Mouse (Mus musculus) embryo, embryonic 10 days (tissue): ENCODE measurements around the gene Pxylp1.

Experiments
- DNase-seq: peaks from one replicate; pipeline ENCODE4 v3.0.0-alpha.2; 2015; ENCODE audit warnings: low spot score

The Pxylp1 gene

GRCm38 (mm10) chr9:96890756-96891155 is 1.7 kb downstream of the Pxylp1 start:
- no peak for DNase-seq

DNA sequence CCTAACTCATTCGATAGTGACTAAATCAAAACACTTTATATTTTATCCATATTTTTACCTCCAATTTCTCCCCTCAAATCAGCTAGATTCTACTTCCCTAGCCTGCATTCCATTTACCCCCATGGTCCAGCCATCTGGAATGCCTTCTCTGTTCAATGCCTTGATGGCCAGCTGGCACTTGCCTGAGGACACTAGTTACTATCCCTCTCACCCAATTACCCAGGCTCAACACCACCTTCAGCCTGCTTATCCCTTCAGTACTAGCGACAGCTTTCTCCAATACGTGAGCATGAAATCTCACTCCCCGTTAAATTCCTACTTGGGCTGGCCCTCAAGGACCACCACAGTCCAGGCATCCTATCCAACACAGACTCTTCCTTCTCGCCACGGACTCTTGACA is 2.2 kb downstream of the Pxylp1 start:
- DNase-seq: no peak

DNA sequence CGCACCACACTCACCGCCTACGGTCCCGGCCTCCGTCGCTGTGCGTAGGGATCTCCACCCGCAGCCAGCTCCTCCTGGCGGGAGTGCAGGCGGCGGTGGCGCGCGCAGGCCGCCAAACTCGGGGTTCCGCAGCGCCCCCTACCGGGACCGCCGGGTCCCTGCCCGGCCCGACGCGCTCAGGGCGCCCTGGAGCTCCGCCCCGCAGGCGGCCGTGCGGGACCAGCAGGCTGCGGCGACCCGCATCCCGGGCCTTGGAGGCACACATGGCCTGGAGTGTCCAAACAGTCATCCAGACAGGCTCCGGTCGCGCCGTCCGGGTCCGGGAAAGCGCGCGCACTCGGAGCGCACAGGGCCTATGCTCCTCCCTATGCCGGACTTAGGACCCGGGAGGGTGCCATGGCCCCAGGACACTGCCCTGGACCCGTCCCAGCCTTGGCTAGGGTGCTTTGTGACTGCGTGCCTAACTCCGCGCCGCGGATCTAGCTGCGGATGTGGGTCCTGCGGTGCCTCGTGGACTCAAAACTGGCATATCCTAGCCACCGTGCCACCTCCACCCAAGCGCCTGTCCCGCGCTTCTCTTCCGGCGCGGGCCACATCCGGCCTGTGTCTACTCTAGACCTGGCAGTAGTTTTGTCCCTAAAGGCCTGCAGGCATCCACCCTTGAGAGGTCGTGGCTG is 3.0 kb downstream of the Pxylp1 start:
- peak; percentile 79 for DNase-seq

GRCm38 (mm10) chr9:96888742-96889344 is 3.6 kb downstream of the Pxylp1 start:
- no peak for DNase-seq

DNA sequence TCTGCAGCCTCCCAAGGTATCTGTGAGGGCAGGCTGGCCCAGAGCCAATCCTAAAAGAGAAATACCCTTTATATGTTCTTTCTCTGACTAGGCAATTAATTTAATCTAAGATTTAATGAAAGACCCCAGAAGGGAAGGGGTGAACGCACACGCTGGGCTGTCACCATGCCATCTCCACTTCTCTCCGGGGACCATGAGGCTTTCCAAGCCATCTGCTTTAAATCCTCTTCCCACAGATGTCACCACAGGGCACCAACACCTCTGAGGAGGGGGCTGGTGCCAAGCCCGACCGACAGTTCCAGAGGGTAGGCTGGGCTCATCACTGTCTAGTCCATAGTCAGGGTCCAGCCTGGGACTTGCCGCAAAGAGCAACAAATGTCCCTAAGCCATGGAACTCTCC is 4.5 kb downstream of the Pxylp1 start:
- peak; percentile 42 for DNase-seq

DNA sequence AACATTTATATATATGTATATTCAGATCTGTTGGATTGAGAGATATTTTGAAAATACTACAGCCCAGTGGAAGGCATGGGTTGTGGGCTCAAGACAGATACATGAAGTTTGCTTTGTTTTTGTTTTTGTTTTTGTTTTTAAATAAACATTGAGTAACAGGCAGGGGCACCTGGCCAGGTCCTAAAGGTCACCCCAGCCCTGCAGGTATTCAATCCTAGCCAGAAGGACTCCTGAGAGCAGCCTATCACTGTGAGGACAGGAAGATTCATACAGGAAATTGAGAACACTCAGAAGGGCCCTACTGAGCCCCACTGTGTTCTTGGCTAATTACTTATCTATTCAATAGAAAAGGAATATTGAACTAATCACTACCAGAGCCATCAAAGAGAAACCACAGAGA is 5.0 kb downstream of the Pxylp1 start:
- DNase-seq: no peak

DNA sequence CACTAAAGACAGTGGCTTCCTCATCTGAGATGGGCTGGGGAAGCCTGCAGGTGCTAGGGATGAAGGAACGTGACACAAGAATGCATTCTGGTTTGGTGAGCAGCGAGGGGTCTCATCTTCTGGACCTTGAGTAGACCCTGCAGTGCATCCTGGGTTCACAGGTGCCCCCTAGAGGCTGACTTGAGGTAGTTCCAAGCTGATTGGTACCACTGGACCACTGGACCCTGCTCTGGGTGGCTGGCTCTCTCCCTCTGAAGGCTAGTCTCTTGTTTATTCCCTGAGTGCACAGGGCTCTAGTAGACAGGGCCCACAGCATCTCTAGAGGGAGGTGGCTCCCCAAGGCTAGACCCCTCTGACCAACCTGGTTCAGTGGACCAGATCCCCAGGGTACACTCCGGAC is 6.7 kb downstream of the Pxylp1 start:
- peak; percentile 63 for DNase-seq

DNA sequence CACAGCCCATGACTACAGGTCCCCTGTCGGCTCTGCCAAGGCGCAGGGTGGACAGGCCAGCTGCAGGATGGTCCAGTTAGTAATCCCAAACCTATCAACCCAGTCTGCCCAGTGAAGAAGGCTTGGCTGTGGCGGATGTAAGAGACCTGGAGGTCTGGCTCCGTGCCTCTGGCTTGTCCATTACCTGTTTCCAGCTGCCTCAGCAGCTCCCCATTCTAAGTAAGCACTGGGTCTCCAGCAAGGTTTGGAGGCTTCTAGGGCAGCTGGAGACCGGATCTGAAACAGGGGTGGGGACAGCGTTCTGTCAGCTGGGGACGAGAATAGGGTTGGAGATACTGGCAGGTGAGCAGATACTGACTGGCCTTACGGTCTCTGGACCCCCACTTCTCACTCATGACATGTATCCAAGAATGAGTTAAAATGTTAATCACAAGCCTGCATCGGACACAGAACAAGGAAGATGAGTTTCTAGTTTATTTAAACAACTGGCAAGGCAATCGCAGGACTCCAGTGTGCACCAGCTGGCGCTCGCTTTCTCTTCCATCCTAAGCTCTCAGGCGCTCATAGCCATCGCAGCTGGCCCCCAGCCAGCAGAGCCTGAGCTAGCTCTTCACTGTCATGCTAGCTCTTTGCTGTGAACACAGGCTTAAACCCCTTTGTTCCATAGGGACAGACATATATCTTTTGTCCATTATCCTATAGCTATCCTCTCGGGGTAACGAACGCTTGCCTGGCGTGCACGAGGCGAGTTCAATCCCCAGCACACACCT is 9.8 kb downstream of the Pxylp1 start:
- DNase-seq: no peak

DNA sequence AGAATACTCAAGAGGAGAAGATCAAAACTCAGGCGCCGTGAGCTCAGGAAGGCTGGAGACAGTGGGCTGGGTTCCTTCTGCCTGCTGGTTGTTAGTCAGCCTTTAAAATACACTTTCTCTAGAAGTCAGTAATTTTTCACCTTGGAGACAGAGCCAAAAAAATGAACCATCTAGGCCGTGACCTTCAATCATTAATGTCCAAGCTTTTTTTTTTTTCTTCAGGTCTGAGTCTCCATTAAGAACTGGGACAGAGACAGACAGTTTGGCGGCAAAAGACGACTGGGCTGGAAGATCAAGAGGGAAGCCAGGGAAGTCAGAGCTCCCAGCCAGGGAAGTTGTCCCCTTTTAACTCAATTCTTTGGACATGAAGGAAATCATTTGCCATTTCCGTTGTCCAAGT is 10.6 kb downstream of the Pxylp1 start:
- DNase-seq: no peak

- DNase-seq: no peak
These were observed 13.4 kb downstream of the Pxylp1 start for GRCm38 (mm10) chr9:96879024-96879423.

DNA sequence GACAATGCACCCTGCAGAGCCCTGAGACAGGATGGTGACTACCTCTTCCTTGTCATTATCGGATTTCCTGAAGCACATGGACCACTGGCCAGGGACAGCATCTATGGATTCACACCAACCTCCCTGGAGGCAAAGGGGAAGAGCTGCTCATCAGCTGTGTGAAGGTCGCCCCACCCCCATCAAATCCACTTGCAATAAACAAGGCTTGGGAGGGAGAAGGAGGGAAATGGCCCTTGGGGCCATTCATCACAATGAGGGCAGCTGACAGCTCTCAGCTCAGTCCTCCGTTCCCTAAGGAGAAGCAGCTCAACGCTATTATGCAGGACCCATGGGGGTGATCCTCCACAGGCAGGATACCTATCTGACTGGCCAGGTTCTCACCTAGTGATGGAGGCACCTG is 14.0 kb downstream of the Pxylp1 start:
- no peak for DNase-seq

- DNase-seq: no peak
These were observed 16.8 kb downstream of the Pxylp1 start for GRCm38 (mm10) chr9:96875704-96876103.

- DNase-seq: no peak
These were observed 19.4 kb downstream of the Pxylp1 start for GRCm38 (mm10) chr9:96873082-96873481.

DNA sequence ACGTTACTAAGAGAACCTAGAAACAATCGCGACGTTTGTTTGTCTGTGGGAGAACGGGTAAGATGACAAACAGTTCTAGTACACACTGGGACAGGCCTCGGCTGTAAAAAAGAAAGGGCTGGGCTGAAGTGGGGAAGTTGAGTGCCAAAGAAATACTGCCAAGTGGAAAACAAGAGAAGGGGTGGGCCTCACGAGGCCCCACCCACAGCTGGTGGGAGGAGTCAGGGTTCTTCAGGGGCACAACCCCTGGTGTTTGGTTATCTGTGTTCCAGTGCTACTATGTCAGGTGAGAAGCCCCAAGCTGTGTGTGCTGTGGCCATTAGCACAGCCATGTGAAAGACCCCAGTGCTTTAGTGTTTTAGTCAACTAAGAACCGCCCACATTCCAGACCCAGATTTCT is 22.4 kb downstream of the Pxylp1 start:
- DNase-seq: no peak

GRCm38 (mm10) chr9:96869542-96869941 is 22.9 kb downstream of the Pxylp1 start:
- no peak for DNase-seq

GRCm38 (mm10) chr9:96868546-96868945 is 23.9 kb downstream of the Pxylp1 start:
- no peak for DNase-seq

DNA sequence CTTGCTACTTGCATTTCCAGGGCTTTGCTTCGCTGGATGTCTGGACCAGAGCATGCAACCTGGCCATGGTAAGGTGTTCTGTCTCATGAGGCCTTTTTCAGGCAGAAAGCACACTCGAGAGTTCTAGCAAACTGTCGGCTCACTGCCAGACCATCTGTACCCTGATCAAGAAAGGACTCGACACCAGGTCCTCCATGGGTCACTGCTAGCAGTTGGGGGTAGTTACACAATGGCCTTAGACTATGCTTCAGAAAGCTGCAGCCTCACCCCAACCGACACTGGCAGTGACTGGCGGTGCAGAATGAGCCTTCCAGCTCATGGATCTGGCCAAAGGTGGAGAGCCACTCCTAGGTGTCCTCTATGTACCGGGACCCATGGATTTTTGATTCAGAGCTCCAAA is 25.3 kb downstream of the Pxylp1 start:
- no peak for DNase-seq

DNA sequence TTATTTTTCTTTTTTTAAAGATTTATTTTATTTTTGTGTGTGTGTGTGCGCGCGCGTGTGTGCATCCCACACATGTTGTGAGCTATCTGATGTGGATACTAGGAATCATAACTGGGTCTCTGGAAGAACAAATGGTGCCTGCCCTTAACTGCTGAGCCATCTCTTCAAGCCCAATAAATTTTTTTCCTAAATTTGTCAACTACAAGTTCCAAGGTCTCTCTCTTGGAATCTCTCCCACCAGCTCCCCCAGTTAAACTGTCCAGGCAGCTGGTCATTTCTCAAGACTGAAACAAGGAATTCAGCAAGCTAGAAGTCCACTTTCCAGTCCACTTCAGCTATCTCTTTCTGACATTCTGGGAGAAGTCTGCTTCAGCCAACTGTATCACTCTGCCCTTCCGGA is 26.3 kb downstream of the Pxylp1 start:
- DNase-seq: no peak

DNA sequence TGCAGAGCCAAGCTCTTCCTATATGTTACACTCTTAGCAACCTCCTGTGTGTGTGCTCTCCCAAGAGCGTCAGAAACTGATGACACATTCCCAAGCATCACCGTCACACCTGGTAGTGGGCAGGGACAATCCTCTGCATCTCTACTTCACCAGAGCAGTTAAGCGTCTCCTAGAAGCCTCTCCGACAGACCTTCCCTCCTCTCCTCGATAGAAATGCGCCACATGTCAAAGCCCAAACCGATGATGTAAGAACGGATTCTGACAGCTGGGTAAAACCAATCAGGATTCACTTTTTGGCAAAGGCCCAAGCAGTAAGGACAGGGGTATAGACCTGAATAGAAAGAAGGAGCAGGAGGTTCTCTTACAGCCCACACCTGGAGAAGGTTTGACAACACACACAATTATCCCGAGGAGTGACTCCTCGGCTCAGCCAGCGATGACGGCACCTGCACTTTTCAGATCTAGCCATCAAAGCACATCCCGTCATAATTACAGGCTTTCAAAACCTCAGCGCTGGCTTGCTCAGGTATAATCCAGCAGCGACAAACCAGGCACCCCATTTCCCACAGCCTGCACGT is 26.9 kb downstream of the Pxylp1 start:
- no peak for DNase-seq

DNA sequence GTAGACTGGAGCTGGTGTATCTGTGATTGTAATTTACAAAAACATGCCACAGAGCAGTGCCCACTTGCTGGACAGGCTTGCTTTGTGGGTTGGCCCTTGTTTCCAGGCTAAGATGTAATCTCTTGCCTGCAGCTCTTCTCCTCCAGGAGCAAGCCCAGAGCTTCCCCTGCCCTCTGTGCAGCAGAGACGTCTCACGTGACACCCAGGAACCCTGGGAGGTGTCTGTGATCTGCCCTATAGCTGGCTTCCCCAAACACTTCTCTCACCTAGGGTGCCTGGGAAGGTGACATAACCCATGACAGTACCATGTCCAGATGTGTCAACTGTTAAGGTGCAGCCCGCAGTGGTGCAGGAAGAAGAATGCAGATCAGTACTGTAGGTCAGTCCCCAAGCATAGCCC is 28.9 kb downstream of the Pxylp1 start:
- DNase-seq: no peak

DNA sequence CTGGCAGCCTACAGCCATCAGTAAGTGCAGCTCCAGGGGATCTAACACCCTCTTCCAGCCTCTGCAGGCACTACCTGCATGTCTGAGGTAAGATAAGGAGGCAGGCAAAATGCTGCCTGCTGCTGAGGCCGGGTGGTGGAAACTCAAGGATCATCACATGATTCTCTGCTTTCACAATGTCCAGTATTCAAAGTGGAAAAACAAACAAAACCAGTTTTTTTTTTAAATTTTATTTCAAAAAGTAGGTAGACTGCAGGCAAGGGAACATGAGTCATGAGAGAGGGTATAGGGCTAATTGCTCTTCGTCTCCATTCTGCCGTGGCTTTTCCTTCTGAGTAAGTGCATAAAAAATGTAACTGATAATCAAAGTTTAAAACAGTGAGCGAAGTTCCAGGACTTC is 29.6 kb downstream of the Pxylp1 start:
- no peak for DNase-seq

DNA sequence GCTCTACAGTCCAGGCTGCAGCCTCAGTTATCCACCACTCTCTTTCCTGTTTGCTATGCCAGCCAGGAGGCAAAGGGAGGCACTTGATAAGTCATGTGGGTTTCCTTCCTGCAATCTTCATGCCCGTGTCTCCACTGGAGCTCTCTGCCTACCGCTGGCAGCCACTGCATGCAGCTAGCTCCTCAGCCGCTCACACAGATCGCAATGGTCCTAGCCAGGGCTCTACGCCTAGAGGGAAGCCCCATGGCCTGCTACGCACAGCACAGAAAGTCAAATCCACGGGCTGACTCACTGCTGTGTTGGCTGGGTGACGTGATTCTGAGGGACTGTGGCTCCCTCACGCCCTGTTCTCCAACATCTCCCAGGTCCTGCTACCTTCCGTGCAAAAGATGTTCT is 31.4 kb downstream of the Pxylp1 start:
- DNase-seq: no peak
